Mouse (Mus musculus) natural killer cell, adult 2 months (primary cell): ENCODE data around the gene Rabep1.
A peak's percentile ranks its signal among the peaks of the same experiment; 100 is the strongest.

Experiments
- DNase-seq, 2 experiments: peaks; one replicate each; pipeline ENCODE4 v3.0.0; 2022; ENCODE audit warnings: low spot score in 2 of 2

Gene Rabep1

DNA sequence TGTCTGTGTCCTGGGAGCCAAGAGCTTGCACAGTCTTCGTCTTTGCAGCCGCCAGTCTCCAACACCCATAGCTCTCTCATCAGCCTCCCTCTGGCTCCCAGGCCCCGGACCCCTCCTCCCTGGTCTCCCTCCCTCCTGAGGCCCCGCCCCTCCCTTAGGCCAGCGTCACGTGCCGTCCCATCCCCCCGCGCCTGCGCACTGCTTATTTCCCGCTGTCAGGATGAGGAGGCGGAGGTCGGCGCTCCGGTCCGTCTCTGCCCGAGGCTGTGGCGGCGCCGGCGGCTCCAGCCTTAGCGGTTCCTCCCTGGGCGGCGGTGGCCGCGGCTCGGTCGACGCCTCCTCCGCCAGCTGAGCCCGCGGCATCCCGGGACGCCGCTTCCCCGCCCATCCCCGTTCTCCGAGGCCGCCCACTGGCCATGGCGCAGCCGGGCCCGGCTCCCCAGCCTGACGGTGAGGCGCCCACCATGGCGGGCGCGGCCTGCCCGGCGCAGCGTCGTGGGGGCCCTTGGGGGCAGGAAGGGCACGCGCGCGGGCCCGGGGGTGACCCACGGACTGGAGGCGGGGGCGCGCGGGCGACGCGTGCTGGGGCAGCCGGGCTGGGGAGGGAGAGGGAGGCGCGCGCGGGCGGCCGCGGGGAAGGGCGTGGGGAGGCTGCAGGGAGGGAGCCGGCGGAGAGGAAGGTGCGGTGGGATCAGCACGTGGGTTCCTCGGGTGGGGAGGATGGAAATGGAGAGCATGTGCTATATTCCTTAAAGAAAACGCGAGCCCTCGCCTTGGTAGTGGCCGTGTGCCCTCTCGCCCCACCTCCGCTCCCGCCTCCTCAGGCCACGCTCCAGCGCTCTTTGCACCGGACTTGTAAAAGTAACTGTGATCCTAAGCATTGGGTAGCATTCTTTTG, at the start of gene Rabep1:
TSS of gene Rabep1 (plus strand) at position 220 of the 898 bp plus-strand sequence.
- peak; percentile 83 to 88 for DNase-seq

DNA sequence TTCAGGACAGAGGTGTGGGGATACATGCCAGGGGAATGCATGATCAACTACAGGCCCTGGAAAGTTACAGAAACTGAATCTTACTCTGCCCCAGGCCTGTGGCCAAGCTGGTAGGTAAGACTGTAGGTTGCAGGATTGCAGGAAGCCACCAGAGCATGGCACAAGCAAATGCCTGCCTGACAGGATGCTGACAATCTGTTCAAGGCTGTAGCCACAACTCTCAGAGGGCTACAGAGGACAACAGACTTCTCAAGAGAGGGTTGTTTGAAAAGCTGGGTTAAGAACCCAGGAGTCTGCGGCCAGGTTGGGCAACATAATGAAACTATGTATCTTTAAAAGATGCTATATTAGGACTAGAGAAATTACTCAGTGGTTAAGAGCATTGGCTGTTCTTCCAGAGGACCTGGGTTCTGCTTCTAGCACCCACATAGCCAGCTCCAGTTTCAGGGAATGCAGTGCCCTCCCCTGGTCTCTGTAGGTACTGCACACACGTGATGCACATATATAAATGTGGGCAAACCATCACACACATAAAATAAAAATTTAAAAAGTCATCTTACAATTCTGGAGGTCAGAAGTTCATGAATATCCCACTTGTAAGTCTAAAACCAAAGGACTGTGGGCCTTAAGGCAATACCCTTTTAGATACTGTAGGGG, 42.2 kb upstream of the Rabep1 start:
- no peak for DNase-seq

DNA sequence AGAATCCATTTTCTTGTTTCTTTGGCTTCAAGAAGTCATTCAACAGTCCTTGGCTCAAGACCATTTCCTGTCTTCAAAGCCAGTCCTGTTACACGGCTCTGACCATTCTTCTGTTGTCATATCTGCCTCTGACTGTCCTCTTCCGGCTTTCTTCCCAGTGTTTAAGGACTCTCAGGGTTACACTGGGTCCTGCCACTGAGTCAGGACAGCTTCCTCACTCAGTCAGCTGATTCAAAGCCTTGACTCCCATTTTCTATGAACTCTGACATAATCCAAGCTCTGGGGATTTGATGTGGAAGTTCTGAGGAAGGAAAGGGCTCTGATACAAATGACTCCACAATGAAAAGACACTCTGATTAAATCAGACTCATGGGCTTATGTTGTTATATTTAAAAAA, 41.7 kb upstream of the Rabep1 start:
- DNase-seq: no peak

DNA sequence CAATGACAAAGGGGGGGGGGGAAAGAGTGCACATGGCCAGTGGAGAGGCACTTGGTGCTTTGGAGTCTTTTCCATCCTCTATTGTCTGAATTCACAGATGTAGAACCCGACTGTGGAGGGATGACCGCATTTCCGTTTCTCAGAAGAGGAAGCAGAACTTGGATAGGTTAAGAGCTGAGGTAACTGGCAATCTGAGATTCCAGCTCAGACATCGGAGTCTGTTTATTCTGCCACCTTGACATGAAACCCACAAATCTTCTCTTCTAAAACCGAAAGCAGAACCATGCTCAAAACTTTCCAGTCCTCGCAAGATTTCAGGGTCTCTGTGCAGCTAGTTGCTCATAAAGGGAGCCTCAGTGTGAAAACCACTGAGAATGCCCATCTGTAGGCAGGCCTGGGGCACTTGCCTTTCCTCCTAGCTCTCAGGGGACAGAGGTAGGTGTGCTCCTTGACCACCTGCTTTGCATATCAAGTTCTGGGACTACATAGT, 40.8 kb upstream of the Rabep1 start:
- DNase-seq: peak; percentile 74 to 79

DNA sequence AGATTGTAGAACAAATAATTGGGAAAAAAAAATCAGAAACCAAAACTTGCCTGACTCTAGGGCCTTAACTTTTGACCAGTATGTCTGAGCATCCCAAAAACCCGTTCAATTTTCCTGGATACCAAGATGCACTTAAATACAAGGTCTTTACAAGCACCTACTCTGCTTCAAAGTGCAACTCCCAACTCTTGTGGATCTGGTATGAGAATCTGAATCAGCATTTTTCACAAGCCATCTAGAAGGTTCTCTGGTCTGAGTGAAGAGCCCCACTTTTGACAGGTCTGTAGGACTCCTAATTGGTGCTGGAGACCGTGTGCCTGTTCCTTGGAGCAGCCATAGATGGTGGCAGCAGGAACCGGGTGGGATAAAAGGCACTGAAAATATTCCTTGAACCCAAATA, 40.2 kb upstream of the Rabep1 start:
- DNase-seq: no peak

DNA sequence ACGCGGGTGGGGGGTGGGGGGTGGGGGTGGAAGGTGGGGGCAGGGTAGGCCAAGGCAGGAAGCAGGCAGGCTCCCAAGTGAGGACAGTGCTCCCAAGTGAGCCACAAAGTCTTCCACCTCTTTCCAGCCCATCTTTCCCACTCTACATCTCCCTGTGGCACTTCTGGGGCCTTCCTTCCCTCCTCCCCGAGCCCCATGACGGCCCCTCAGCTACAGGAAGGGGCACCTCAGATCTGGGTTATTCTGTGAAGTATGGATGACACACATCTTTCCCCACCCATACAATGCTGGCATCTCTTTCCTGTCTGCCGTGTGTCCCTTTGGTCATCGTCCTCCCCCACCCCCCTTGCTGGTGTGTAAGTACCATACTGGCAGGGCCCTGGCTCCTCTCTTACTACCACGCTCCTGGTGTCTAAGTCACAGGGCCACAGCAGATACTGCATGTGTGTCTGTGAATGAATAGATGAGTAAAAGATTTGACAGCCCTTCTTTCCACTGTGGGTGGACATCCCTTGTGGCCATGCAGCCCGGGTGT, 38.9 kb upstream of the Rabep1 start:
- DNase-seq: peak in 1 of 2 experiments; percentile 42

DNA sequence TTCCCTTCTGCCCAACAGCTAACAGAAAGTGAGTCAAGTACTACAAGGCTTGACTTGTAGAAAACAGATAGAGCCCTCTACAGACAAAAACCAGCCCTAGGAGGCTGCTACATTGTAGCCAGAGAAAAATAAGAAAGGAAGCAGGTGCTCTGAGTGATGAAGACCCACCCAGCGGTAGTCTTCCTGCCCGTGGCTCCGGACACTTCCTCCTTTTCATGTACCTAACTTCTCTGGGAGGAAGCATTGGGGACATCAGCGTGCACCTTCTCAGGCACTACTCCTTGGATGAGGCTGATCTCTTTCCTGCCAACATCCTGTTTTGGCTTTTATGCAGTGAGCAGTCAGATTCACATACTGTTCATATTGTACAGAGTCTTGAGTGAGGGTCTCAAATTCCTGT, 37.9 kb upstream of the Rabep1 start:
- DNase-seq: no peak

DNA sequence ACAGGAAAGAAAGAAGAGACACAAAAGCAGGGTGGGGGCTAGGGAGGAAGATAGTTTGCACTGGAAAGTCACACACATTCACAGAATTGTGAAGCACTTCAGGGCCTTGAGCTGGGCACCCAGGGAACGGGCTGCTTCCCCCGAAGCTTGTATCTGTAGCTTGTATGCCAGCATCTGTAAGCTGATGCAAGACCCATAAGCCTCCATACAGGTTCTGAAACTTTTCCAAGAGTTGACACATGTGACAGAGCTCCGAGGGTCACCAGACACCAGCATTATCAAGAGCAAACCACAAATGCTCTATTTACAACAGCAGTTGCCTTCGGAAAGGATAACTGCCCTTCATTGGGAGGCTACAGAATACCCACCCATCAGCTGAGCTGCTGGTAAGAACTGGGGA, 36.9 kb upstream of the Rabep1 start:
- DNase-seq: no peak

DNA sequence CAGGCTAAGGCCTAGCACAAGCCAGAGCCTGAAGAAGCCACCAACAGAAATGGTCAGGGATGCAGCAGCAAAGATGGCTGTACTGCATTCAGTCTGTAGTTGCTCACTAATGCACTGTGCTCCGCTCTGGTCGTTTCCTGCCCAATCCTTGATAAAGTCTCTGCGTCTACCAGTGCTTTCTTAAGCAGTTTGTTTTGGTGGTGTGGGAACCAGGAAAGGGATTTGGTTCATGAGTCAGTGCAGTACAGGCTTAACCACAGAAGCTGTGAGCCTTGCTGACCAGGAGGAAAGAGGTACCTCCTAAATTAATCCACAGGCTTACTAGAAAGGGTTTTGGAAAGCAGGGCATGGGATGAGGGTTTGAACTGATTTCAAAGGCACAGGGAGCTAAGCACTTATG, 36.5 kb upstream of the Rabep1 start:
- DNase-seq: no peak

DNA sequence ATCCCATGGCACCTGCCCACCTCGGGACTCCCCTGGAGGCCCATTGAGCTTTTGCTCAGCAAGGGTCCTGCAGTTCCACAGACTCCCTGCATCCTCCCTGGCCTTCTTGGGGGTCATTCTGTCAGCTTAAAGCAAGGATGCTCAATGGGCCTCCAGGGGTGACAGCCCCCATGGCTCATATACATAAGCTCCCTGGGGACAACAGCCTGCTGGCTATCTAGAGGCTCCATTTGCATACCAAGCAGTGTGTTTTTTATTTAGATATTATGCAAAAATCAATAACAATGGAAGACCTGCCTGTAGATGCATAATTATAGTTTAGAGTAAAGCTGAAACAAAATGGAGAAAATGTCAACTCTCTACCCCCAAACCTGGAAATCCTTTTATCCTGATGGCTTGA, 35.6 kb upstream of the Rabep1 start:
- no peak for DNase-seq

DNA sequence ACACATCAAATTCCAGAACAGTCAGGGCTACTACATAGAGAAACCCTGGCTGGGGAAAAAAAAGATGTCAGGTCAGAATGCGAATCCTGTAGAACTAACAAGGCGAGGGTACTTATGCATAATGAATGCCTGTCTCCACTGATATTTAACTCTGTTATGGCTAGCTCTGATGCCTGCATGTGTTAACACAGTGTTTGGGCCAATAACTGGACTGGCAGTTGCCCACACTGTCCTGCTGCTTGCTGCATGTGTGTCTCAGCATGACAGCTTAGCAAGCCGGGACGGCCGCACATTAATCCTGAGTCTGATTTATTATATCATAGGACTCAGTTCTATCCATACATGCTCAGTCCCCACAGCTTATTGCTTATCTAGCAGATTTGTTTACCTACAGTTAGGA, 33.5 kb upstream of the Rabep1 start:
- no peak for DNase-seq

DNA sequence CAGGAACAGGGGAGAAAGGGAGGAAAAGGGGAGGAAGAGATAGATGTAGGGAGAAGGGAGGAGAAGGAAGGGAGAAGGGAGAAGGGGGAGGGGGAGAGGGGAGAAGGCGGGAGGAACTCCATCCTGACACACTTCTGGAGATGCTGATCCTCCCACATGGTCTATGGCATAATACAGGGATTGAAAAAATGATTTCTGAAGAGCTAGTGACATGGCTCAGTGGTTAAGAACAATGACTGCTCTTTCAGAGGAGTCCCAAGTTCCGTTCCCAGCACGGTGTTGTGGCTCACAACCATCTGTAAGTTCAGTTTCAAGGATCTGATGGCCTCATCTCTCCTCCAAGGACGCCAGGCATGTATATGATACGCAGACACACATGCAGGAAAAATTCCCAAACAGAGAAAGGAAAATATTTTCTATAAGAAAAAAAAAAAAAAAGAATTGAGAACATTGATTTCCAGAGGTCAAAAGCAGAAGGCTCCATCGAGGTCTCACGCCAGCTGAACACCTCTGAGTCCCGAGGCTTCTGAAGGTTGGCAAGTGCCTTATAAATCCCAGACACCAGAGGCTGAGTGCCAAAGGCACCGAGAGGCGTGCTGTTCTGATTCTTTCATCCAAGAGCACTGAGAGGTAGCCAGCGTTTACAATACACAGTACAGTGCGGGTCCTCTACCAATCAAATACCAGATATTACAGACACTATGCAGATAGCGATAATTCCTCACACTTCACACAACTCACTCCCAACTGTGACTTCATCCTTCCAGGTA, 32.9 kb upstream of the Rabep1 start:
- DNase-seq: no peak

DNA sequence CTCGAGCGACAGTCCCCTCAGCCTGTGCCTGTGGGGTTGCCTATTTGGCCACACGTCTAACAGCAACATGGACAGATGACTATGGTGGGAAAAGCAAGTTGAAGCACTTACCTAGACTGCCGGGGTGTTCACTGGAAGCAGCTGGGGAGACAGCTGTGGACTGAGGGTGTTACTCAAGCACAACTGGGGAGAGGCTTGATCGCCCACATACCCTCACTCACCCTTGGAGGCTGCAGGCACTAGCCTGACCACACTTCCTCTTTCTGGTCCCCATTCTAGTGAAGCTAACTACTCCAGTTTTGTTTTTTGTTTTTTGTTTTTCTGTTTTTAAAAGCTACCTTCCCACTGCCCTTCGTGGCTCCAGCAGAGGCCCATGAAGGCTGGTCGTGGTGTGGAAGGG, 32.2 kb upstream of the Rabep1 start, which contains the start of gene Scimp:
TSS of gene Scimp (minus strand) at position 222 of the 400 bp plus-strand sequence.
- peak; percentile 50 to 62 for DNase-seq

DNA sequence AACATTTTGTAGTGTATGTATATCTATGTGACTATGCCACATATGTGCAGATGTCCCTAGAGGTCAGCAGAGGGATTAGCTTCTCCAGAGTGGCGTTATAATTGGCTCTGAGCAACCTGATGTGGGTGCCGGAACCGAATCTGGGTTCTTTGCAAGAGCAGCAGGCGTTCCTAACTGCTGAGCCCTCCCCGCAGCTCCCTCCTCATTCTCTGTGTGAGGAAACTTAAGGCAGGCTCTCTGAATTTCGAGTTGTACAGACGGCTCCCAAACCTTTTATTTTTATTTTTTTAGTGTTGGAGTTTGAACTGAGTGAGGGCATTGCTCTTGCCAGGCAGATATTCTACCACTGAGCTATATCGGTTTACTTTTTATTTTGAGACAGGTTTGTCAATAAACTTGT, 29.5 kb upstream of the Rabep1 start:
- DNase-seq: no peak

DNA sequence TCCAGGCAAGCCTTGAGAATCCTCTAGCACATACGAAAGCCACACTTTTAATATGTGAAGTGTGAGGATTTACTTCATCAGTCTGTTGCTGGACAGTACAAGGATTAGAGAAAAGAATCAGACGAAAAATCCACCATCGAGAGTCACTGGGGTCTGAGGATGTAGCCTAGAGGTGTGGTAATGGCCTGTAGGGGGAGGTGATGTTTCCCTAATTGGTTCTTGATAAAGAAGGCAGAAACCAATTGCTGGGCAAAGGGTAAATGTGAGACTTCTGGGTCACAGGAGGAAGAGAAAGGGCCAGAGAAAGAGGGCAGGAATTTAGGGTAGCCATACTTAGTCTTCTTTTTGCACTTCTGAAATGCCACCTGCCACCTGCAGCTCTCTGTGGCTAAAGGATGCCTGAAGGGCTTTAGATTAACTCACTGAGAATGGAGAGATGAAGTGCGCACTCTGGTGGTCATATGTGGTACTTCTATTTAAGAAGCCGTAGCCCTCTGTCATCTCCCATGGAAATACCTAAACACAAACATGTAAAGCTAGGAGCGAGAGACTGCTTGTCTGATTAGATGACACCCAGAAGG, 29.0 kb upstream of the Rabep1 start:
- peak; percentile 76 to 78 for DNase-seq

DNA sequence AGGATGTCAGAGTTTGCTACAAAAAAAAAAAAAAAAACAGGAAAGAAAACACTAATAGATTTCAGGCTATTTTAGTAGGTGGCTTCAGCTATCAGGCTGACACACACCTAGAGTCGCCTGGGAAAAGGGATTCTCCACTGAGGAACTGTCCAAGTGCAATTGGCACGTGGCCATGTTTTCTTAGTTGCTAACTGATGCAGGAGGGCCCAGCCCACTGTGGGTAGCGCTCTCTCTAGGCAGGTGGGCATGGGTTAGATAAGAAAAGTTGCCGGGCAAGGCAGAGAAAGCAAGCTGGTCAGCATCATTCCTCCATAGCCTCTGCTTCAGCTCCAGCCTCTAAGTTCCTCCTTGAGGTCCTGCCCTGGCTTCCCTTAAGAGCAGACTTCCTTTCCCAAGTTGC, 27.8 kb upstream of the Rabep1 start:
- DNase-seq: no peak

DNA sequence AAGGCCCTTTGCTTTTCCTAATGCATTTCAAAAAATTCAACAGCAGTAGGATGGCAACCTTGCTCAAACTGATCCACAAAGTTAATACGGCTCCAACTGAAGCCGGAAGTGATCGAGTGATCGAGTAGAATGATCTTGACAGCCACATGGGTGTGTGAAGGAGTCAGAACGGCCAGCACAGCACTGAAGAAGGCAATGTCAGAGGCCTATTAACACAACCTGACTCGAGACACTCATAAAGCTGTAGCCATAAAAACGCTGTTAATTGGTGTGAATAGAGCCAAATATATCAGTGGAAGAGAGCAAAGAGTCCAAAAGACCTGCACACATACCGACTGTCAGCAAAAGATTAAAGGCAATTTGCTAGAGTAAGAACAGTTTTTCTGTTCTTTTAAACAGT, 24.5 kb upstream of the Rabep1 start:
- DNase-seq: no peak

DNA sequence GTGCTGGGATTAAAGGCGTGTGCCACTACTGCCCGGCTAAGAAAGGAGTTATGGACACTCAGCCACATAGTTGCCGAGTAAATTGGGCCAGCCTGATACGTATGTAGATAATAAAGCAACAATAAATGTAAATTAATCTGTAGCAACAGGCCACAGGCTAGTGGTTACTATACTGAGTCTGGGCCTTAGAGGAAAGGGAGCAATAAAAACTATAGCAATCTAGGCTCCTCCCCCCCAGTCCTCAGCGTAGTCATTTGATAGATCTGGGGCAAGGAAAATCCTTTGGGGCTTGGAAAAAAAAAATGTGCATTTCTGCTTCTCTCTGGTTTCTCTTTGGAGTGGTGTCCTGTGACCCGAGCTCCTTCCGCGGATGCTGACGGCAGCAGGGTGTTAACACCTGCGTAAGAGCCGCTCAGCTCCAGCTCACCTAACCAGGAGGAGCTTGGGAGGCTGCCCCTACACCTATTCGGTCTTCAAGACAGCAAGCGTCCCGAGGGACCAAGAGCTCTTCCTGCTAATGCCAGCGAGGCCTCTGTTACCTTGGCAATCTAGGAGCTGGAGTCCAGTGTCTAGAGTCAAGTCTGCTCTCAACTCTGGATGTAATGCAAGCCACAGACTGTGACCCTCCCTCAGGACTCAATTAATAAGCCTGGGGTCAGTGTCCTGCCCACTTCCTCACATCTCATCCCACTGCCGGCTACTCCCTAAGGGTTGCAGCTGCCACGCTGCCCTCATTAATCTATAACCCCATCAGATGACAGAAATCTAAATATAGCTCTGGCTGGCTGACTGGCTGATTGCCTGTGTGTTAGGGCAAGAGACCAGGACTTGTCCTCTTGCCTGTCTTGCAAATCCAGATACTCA, 22.6 kb upstream of the Rabep1 start:
- DNase-seq: no peak

DNA sequence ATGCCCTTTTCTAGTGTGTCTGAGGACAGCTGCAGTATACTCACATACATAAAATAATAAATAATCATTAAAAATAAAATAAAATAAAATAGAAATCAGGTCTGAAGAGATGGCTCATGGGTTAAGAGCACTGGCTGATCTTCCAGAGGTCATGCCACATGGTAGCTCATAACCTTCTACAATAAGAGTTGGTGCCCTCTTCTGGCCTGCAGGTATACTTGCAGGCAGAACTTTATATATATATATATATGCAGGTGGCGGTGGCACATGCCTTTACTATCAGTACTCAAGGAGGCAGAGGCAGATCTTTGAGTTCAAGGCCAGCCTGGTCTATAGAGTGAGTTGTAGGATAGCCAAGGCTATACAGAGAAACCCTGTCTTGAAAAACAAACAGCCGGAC, 18.4 kb upstream of the Rabep1 start:
- peak in 1 of 2 experiments; percentile 38 for DNase-seq

DNA sequence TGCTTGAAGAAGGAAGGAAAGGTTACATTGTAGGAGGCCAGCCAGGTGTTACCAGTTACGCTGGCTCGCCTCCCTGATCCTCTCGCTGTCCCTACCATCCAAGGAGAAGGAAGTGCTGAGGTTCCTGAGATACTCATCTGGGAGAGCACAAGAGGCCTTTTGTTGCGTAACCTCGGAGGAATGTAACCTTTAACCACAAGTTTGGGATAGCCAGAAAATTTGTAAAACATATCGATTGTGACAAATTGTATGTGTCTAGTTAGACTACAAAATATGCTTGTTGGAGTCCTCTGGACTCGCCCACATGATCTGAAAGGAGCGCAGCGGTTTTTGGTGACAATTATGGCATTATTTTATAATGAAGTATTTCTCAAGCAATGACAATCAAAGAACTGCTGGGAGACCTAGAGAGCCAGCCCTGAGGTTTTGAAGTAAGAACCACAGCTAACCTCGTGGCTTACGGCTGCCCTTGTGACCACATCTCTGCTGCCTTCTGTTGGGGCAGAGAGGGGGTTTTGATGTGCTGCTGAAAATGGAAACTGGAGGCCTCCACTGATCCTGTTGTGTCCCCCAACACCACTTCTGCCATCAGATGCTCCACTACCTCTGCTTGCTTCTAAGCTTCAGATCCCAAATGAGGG, 15.5 kb upstream of the Rabep1 start:
- DNase-seq: peak in 1 of 2 experiments; percentile 37
